Mouse (Mus musculus): ENCODE measurements around the gene Gm5890.
"Not testable (repeated sequence)": the region's sequence is repeated elsewhere in the genome, so short reads cannot be mapped to it uniquely, and the experiment has no call there.

Gene Gm5890

GRCm38 (mm10) chr7:20262734-20263133 lies at the start of gene Gm5890:
Gene Gm5890, minus strand, starts transcription at chr7:20262834.
- DNase-seq (ENCODE audit: low spot score), result not testable (repeated sequence)

DNA sequence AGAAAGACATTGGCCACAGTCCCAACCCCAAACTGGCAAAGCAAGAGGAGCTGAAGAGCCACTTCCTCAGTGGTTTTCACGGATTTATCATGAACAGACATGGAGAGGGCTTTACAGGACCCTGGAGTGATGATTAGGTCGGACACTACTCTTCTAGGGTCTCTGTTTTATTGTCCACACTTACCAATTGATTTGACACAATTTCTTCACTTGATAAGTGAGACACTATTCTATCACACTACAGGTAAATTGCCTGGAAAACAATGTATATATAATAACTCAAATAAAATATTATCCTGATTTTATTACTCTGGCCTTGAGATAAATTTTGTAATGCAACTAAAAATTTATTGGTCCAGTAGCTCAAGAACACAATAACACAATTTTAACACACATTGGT lies 28.9 kb downstream of the Gm5890 start, which contains the start of gene Gm4498:
Gm4498 (minus strand) TSS at position 101 of the 400 bp plus-strand sequence.
- DNase-seq (ENCODE audit: low spot score), result not testable (repeated sequence)
